Mouse (Mus musculus): ENCODE data around the gene Foxj2. TPM values are rescaled to one million over a fixed set of nuclear protein-coding genes. Genes with fewer than 3 reads are reported as not detected.

Foxj2 gene
- polyA plus RNA-seq, 1 experiment from 2014 or later, result 4.8 TPM

- H3K27ac ChIP-seq, result peak within 1 kb of the TSS; percentile 90
- H3K4me1 ChIP-seq, result peaks cover 16% of the 10 kb centered on the region
- under 1% methylated on average over 46 of the region's 46 CpGs for WGBS
- no peaks in the 10 kb centered on the region for H3K9me3 ChIP-seq
- H3K27me3 ChIP-seq (ENCODE audit: insufficient read depth, poor library complexity, severe bottlenecking), result peaks cover 9% of the 10 kb centered on the region; the same call in 1 of the 2 replicates
- H3K36me3 ChIP-seq, result no peaks in the 10 kb centered on the region
- DNase-seq (ENCODE audit: low spot score), result peak; percentile 88
- peak within 1 kb of the TSS; percentile 68 for H3K4me3 ChIP-seq
Observed at GRCm38 (mm10) chr6:122801301-122801800, 18.4 kb upstream of the Foxj2 start, which contains the start of gene Slc2a3. TSS of gene Slc2a3 (minus strand) at chr6:122801640.

GRCm38 (mm10) chr6:122801801-122802514 is 17.8 kb upstream of the Foxj2 start:
- Histone ChIP-seq H3K4me3 (peak overlapping the region; percentile 68), H3K36me3 (no peaks in the 10 kb centered on the region), H3K27ac (peak overlapping the region; percentile 90), H3K4me1 (peaks cover 16% of the 10 kb centered on the region), H3K27me3 (ENCODE audit: insufficient read depth, poor library complexity, severe bottlenecking) (peaks cover 9% of the 10 kb centered on the region; the same call in 1 of the 2 replicates), H3K9me3 (no peaks in the 10 kb centered on the region)
- WGBS, result 2% methylated on average over 34 of the region's 34 CpGs
- peak; percentile 86 for DNase-seq (ENCODE audit: low spot score)

DNA sequence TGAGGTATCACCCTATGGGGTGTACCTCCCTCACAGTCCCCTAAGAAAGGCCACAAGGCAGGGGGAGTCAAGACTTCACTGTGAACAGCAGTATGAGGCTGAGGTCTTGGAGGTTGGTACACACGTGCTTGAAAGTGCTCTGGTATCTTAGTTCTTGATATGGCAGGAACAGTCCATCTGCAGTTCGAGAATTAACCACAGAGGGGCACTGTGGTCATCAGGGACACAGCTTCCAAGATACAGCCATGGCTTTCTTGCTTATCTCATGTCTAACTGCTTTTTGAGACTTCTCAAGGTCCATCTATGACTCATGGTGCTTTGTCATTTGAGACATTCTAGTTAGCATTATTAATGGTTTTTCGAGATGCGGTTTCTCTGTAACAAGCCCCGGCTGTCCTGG is 15.3 kb upstream of the Foxj2 start:
- no peaks in the 10 kb centered on the region for H3K9me3 ChIP-seq
- H3K4me1 ChIP-seq, result peaks cover 16% of the 10 kb centered on the region
- 25% methylated on average over 5 of the region's 5 CpGs for WGBS
- DNase-seq (ENCODE audit: low spot score), result peak; percentile 90
- H3K36me3 ChIP-seq, result no peaks in the 10 kb centered on the region
- no peak overlapping the region for H3K4me3 ChIP-seq
- peaks cover 9% of the 10 kb centered on the region; the same call in 1 of the 2 replicates for H3K27me3 ChIP-seq (ENCODE audit: insufficient read depth, poor library complexity, severe bottlenecking)
- no peak overlapping the region for H3K27ac ChIP-seq

DNA sequence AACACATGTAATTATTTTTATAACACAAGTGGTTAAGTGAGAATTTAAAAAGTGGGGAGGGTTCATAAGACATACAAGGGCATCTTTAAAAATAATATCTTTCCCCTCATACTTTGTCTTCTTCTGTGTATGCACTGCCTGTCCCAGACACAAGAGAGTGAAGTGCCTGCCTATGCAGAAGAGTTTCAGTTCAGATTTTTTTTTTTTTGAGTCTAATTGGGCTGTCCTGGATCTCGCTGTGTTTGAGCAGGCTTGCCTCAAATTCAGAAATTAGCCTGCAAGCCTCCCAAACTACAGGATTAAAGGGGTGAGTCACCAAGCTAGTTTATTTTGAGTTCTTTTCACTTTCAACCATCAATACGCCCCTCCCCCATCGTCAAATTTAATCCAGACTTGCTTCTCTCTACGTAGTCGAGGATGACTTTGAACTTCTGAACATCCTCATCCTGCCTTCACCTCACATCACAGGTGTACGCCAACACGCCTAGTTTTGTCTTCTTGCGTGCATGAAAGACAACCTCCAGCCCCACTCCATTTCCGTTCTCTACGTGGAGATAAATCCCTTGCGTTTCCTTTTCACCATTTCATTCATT is 9.6 kb upstream of the Foxj2 start:
- peak overlapping the region; percentile 98 for H3K27ac ChIP-seq
- under 1% methylated on average over 11 of the region's 11 CpGs for WGBS
- H3K27me3 ChIP-seq (ENCODE audit: insufficient read depth, poor library complexity, severe bottlenecking), result no peaks in the 10 kb centered on the region
- H3K4me3 ChIP-seq, result peak overlapping the region; percentile 81
- peaks cover 7% of the 10 kb centered on the region for H3K4me1 ChIP-seq
- H3K36me3 ChIP-seq, result no peaks in the 10 kb centered on the region
- no peak for DNase-seq (ENCODE audit: low spot score)
- H3K9me3 ChIP-seq, result no peaks in the 10 kb centered on the region

GRCm38 (mm10) chr6:122810615-122811279 is 9.0 kb upstream of the Foxj2 start:
- Histone ChIP-seq H3K27ac (peak overlapping the region; percentile 98), H3K4me1 (peaks cover 7% of the 10 kb centered on the region), H3K36me3 (no peaks in the 10 kb centered on the region), H3K4me3 (peak overlapping the region; percentile 81), H3K9me3 (no peaks in the 10 kb centered on the region), H3K27me3 (ENCODE audit: insufficient read depth, poor library complexity, severe bottlenecking) (no peaks in the 10 kb centered on the region)
- DNase-seq (ENCODE audit: low spot score), result peak; percentile 99
- WGBS, result under 1% methylated on average over 30 of the region's 30 CpGs

DNA sequence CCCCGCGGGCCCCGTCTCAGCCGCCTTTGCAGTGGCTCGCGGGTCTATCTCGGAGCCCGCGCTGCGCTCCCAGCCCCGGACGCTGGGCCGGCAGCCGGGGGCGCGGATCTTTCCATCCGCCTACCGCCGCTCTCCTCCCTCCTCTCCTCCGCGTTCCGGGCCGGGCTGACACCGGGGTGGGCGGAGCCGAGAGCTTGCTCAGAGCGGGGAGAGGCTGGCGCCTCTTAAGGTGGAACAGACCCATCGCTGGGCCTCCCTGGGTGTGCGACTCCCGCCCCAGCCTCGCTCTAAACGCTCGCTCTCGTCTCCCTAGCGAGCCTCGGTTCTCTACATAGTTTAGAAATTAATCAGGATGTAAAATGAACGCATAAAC is 8.4 kb upstream of the Foxj2 start:
- DNase-seq (ENCODE audit: low spot score), result peak; percentile 97

GRCm38 (mm10) chr6:122811771-122812600 is 7.7 kb upstream of the Foxj2 start:
- Histone ChIP-seq H3K27ac (peak overlapping the region; percentile 98), H3K4me3 (peak overlapping the region; percentile 81), H3K9me3 (no peaks in the 10 kb centered on the region), H3K27me3 (ENCODE audit: insufficient read depth, poor library complexity, severe bottlenecking) (no peaks in the 10 kb centered on the region), H3K36me3 (no peaks in the 10 kb centered on the region), H3K4me1 (peaks cover 7% of the 10 kb centered on the region)
- 25% methylated on average over 16 of the region's 16 CpGs for WGBS
- DNase-seq (ENCODE audit: low spot score), result peak; percentile 89

More for the DNA sequence above, 8.4 kb upstream of the Foxj2 start:
- Histone ChIP-seq H3K36me3 (no peaks in the 10 kb centered on the region), H3K9me3 (no peaks in the 10 kb centered on the region), H3K4me3 (peak overlapping the region; percentile 81), H3K4me1 (peaks cover 7% of the 10 kb centered on the region), H3K27ac (peak overlapping the region; percentile 98), H3K27me3 (ENCODE audit: insufficient read depth, poor library complexity, severe bottlenecking) (no peaks in the 10 kb centered on the region)
- 1% methylated on average over 38 of the region's 38 CpGs for WGBS

DNA sequence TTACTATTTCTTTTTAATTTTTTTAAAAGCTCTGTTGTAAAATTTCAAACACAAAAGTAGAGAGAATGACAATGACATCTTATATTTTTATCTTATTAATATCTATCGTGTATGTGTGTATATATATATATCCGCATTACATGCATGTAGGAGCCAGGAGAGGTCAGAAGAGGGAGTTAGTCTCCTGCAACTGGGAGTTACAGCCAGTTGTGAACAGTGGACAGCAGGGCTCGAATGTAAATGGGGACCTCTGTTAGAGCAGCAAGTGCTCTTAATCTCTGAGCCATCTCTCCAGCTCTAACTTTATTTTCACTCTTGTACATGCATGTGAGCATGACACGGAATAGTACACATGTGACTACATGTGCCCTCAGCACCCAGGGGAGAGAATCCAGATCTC is 7.0 kb upstream of the Foxj2 start:
- peaks cover 7% of the 10 kb centered on the region for H3K4me1 ChIP-seq
- H3K9me3 ChIP-seq, result no peaks in the 10 kb centered on the region
- H3K27ac ChIP-seq, result no peak overlapping the region
- no peak for DNase-seq (ENCODE audit: low spot score)
- no peaks in the 10 kb centered on the region for H3K36me3 ChIP-seq
- H3K4me3 ChIP-seq, result no peak overlapping the region
- WGBS, result 87% methylated on average over 4 of the region's 4 CpGs
- no peaks in the 10 kb centered on the region for H3K27me3 ChIP-seq (ENCODE audit: insufficient read depth, poor library complexity, severe bottlenecking)

GRCm38 (mm10) chr6:122813640-122814039 is 6.1 kb upstream of the Foxj2 start:
- Histone ChIP-seq H3K4me1 (peaks cover 7% of the 10 kb centered on the region), H3K9me3 (no peaks in the 10 kb centered on the region), H3K4me3 (no peak overlapping the region), H3K27me3 (ENCODE audit: insufficient read depth, poor library complexity, severe bottlenecking) (no peaks in the 10 kb centered on the region), H3K27ac (no peak overlapping the region), H3K36me3 (no peaks in the 10 kb centered on the region)
- WGBS, result 87% methylated on average over 4 of the region's 4 CpGs
- DNase-seq (ENCODE audit: low spot score), result no peak

- H3K4me3 ChIP-seq, result peak overlapping the region; percentile 95
- no peaks in the 10 kb centered on the region for H3K27me3 ChIP-seq (ENCODE audit: insufficient read depth, poor library complexity, severe bottlenecking)
- peaks cover 45% of the 10 kb centered on the region for H3K4me1 ChIP-seq
- DNase-seq (ENCODE audit: low spot score), result no peak
- H3K36me3 ChIP-seq, result peaks cover 5% of the 10 kb centered on the region; the same call in 1 of the 2 replicates
- peak overlapping the region; percentile 97 for H3K27ac ChIP-seq
- H3K9me3 ChIP-seq, result no peaks in the 10 kb centered on the region
- under 1% methylated on average over 38 of the region's 38 CpGs for WGBS
Observed at GRCm38 (mm10) chr6:122820071-122820798, 521 bp downstream of the Foxj2 start.

- 31% methylated on average over 15 of the region's 15 CpGs for WGBS
- Histone ChIP-seq H3K27ac (peak overlapping the region; percentile 97; the same call in 1 of the 2 replicates), H3K4me1 (peaks cover 52% of the 10 kb centered on the region), H3K27me3 (ENCODE audit: insufficient read depth, poor library complexity, severe bottlenecking) (no peaks in the 10 kb centered on the region), H3K36me3 (peaks cover 5% of the 10 kb centered on the region; the same call in 1 of the 2 replicates), H3K4me3 (peak overlapping the region; percentile 95), H3K9me3 (no peaks in the 10 kb centered on the region)
- DNase-seq (ENCODE audit: low spot score), result no peak
Observed at GRCm38 (mm10) chr6:122820799-122821650, 1.3 kb downstream of the Foxj2 start.

Data from heart, embryonic 10.5 days (tissue).